Mouse (Mus musculus): Measurements from ENCODE around the gene Prune1. TPM values are rescaled to one million over a fixed set of nuclear protein-coding genes. Genes with fewer than 3 reads are reported as not detected.
"Not testable (repeated sequence)": the region's sequence is repeated elsewhere in the genome, so short reads cannot be mapped to it uniquely, and the experiment has no call there.

The Prune1 gene
- total RNA-seq, 2 experiments from 2014 or later: 22.1 to 22.8 TPM

- DNase-seq (ENCODE audit: low spot score): peak; percentile 83
- intact Hi-C loops (cut with DNase I): loop anchor here (1.0 kb wide), 1 partner anchor 11 kb away; the partner anchor contains the start of gene Gabpb2
These were observed 53.6 kb downstream of the Prune1 start, which contains the start of gene Cdc42se1 for GRCm38 (mm10) chr3:95228148-95228893. Gene Cdc42se1 (plus strand): TSS chr3:95228732.

- no peak for DNase-seq (ENCODE audit: low spot score)
- intact Hi-C loops (cut with DNase I): no loop called here
These were observed 54.7 kb downstream of the Prune1 start for GRCm38 (mm10) chr3:95227214-95227613.

GRCm38 (mm10) chr3:95224295-95224694 is 57.6 kb downstream of the Prune1 start:
- intact Hi-C loops (cut with DNase I): no loop called here
- DNase-seq (ENCODE audit: low spot score): no peak

GRCm38 (mm10) chr3:95223041-95223440 is 58.8 kb downstream of the Prune1 start:
- DNase-seq (ENCODE audit: low spot score): no peak
- intact Hi-C loops (cut with DNase I): no loop called here

- no peak for DNase-seq (ENCODE audit: low spot score)
- intact Hi-C loops (cut with DNase I): loop anchor here (5.0 kb wide), 1 partner anchor 44 kb away; no protein-coding TSS in a partner anchor
These were observed 63.3 kb downstream of the Prune1 start for GRCm38 (mm10) chr3:95218466-95219137.

GRCm38 (mm10) chr3:95217255-95218134 is 64.4 kb downstream of the Prune1 start, which contains the start of gene Gabpb2:
Gene Gabpb2 (minus strand): TSS chr3:95217916.
- DNase-seq (ENCODE audit: low spot score): peak; percentile 91
- intact Hi-C loops (cut with DNase I): loop anchor here (1.0 to 5.0 kb wide), 4 partner anchors 11 to 75 kb away; partner anchors contain the start of genes Cdc42se1, Mindy1 and Tnfaip8l2

GRCm38 (mm10) chr3:95216655-95217254 is 65.1 kb downstream of the Prune1 start:
- intact Hi-C loops (cut with DNase I): loop anchor here (1.0 to 5.0 kb wide), 4 partner anchors 12 to 74 kb away; partner anchors contain the start of genes Cdc42se1, Mindy1 and Tnfaip8l2
- DNase-seq (ENCODE audit: low spot score): no peak

GRCm38 (mm10) chr3:95213609-95213975 is 68.3 kb downstream of the Prune1 start:
- no peak for DNase-seq (ENCODE audit: low spot score)
- intact Hi-C loops (cut with DNase I): no loop called here

- DNase-seq (ENCODE audit: low spot score); intact Hi-C loops (cut with DNase I): not testable (repeated sequence)
These were observed 68.8 kb downstream of the Prune1 start for GRCm38 (mm10) chr3:95212889-95213608.

- intact Hi-C loops (cut with DNase I): no loop called here
These were observed 71.3 kb downstream of the Prune1 start for GRCm38 (mm10) chr3:95210585-95210984.

GRCm38 (mm10) chr3:95208286-95208685 is 73.6 kb downstream of the Prune1 start:
- intact Hi-C loops (cut with DNase I): no loop called here
- DNase-seq (ENCODE audit: low spot score): no peak

More at GRCm38 (mm10) chr3:95210585-95210984, 71.3 kb downstream of the Prune1 start:
- no peak for DNase-seq (ENCODE audit: low spot score)

GRCm38 (mm10) chr3:95203880-95204279 is 78.0 kb downstream of the Prune1 start:
- intact Hi-C loops (cut with DNase I): no loop called here
- no peak for DNase-seq (ENCODE audit: low spot score)

Other genes with a start within 250 kb of the Prune1 start
- 100 to 1,000 TPM; 119 to 129 TPM for gene Psmd4, start 239.5 kb downstream of the Prune1 start, total RNA-seq (2021)
- 10 to 100 TPM; 14.2 to 15.2 TPM for gene Pip5k1a, start 175.1 kb downstream of the Prune1 start, total RNA-seq (2021)
- 10 to 100 TPM; 31.3 to 32.2 TPM for gene Vps72, start 171.1 kb downstream of the Prune1 start, total RNA-seq (2021)
- 10 to 100 TPM; 17.3 to 24.5 TPM for gene Tmod4, start 157.6 kb downstream of the Prune1 start, total RNA-seq (2021)
- gene Scnm1, start 148.1 kb downstream of the Prune1 start, total RNA-seq (2021): 10 to 100 TPM; 28.3 to 31.4 TPM
- 1 to 10 TPM; 6.7 to 7.9 TPM for gene Lysmd1, start 148.0 kb downstream of the Prune1 start, total RNA-seq (2021)
- 1 to 10 TPM; 2.0 to 2.1 TPM for gene Tnfaip8l2, start 139.7 kb downstream of the Prune1 start, total RNA-seq (2021)
- 1 to 10 TPM; 7.3 to 9.4 TPM for gene Sema6c, start 121.6 kb downstream of the Prune1 start, total RNA-seq (2021)
- gene Gabpb2, start 64.2 kb downstream of the Prune1 start, total RNA-seq (2021): 10 to 100 TPM; 12.7 to 14.1 TPM
- gene Cdc42se1, start 53.3 kb downstream of the Prune1 start, total RNA-seq (2021): 10 to 100 TPM; 19.9 to 26.0 TPM
- gene Mllt11, start 49.9 kb downstream of the Prune1 start, total RNA-seq (2021): 1 to 10 TPM; 6.6 to 7.5 TPM
- gene Gm128, start 40.5 kb downstream of the Prune1 start, total RNA-seq (2021): not detected
- gene Bnipl, start 30.9 kb downstream of the Prune1 start, total RNA-seq (2021): not detected
- 10 to 100 TPM; 20.2 to 23.4 TPM for gene Mindy1, start 731 bp downstream of the Prune1 start, total RNA-seq (2021)
- under 1 TPM; 0.52 to 0.59 TPM for gene Anxa9, start 25.1 kb upstream of the Prune1 start, total RNA-seq (2021)
- 10 to 100 TPM; 35.9 to 40.4 TPM for gene Cers2, start 32.7 kb upstream of the Prune1 start, total RNA-seq (2021)
- 10 to 100 TPM; 11.2 to 11.4 TPM for gene Setdb1, start 75.1 kb upstream of the Prune1 start, total RNA-seq (2021)
- gene 4930558C23Rik, start 120.8 kb upstream of the Prune1 start, total RNA-seq (2021): not detected
- gene Arnt, start 152.3 kb upstream of the Prune1 start, total RNA-seq (2021): 10 to 100 TPM; 40.8 to 43.6 TPM
- gene Ctsk, start 217.2 kb upstream of the Prune1 start, total RNA-seq (2021): 10 to 100 TPM in 1 of 2 experiments, 1 to 10 TPM in 1; 8.7 to 10.9 TPM
- gene Ctss, start 244.7 kb upstream of the Prune1 start, total RNA-seq (2021): 10 to 100 TPM; 13.6 TPM

Measured in heart, postnatal 25 days (tissue).